Mouse (Mus musculus): ENCODE measurements around the gene Wnt3a.
A peak's percentile ranks its signal among the peaks of the same experiment; 100 is the strongest.

GRCm38 (mm10) chr11:59266727-59267126 lies 23.8 kb downstream of the Wnt3a start:
- TF ChIP-seq EP300 (optimal IDR thresholded peaks at IDR 0.05) (no peak), CTCF (IDR thresholded peaks at IDR 0.05; ENCODE audit: low read depth) (0 out of 2 replicates have a peak, but pooled peaks have one; percentile 2)
